In the genomic region with DNA sequence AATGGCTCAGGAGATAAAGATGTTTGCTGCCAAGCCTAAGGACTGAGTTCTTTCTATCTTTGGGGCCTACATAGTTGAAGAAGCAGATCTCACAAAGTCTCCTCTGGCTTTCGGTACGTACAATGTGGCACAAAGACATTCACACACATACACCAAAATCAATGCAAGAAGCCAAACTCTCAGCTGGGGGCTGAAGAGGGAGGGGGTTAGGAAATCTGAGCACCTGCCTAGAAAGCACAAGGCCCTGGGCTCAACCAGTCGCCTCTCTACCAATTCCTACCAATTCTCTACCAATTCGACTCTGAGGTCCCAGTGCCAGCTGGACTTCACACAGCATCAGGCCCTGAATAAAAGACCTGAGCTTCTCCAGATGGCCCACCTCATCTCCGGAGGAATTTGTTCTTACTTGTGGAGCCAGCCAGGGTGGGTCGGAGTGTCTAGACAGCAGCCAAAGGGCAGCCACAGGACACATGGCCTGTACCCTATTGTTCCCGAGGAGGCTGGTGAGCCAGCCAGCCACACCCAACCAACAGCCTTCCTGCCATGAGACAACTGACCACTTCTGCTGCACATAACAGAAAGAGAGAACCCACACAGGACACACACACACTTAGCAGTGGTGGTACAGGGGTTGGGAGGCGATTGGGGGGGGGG, we compare ENCODE assay signal across 8 mouse cellular contexts. TPM values are rescaled to one million over a fixed set of nuclear protein-coding genes. Genes with fewer than 3 reads are reported as not detected.
DNase-seq lines count a peak whose midpoint lies in the region; ATAC-seq and TF ChIP-seq lines count a peak whose summit lies in the region.

No protein-coding gene starts in this region.

- ATAC-seq in heart, postnatal 0 days (ENCODE audit: insufficient read depth, low read depth): peak; percentile 68
- ATAC-seq in midbrain, embryonic 14.5 days (ENCODE audit: low FRiP score, low TSS enrichment): no peak
- no peak for ATAC-seq in activated CD4-positive, CD25-positive, alpha-beta regulatory T cell, adult 4 months

- no peaks in the 10 kb centered on the region for H3K27me3 ChIP-seq in heart, postnatal 0 days (ENCODE audit: control insufficient read depth, insufficient read depth, low read length)
- H3K27me3 ChIP-seq in limb, embryonic 10.5 days (ENCODE audit: low read depth, poor library complexity, severe bottlenecking): no peaks in the 10 kb centered on the region
- no peaks in the 10 kb centered on the region for H3K27me3 ChIP-seq in midbrain, embryonic 14.5 days (ENCODE audit: control insufficient read depth, insufficient read depth, low read length)

- WGBS in heart, postnatal 0 days: 47% methylated on average over 8 of the region's 8 CpGs
- WGBS in limb, embryonic 10.5 days: 60% methylated on average over 8 of the region's 8 CpGs
- 66% methylated on average over 8 of the region's 8 CpGs for WGBS in midbrain, embryonic 14.5 days

- H3K4me2 ChIP-seq in heart, postnatal 0 days (ENCODE audit: low read depth, low read length): no peak overlapping the region
- H3K4me2 ChIP-seq in midbrain, embryonic 14.5 days (ENCODE audit: low read length): no peak overlapping the region

- TF ChIP-seq EP300 in heart, postnatal 0 days (IDR thresholded peaks at IDR 0.05; ENCODE audit: low read depth): 0 out of 2 replicates have a peak, but pooled peaks have one; percentile 39

- H3K9me3 ChIP-seq in heart, postnatal 0 days (replicated peaks; ENCODE audit: control insufficient read depth, low read length): no peaks in the 10 kb centered on the region
- no peaks in the 10 kb centered on the region for H3K9me3 ChIP-seq in limb, embryonic 10.5 days (replicated peaks)
- no peaks in the 10 kb centered on the region for H3K9me3 ChIP-seq in midbrain, embryonic 14.5 days (ENCODE audit: control insufficient read depth, low read length)

- DNase-seq in layer of hippocampus, adult 2 months (ENCODE audit: low spot score in 2 of 2): no peak
- no peak for DNase-seq in layer of hippocampus, postnatal 36 days
- DNase-seq in heart, postnatal 0 days (ENCODE audit: low spot score): peak; percentile 75
- DNase-seq in limb, embryonic 10.5 days (ENCODE audit: low spot score): no peak
- DNase-seq in midbrain, embryonic 14.5 days: no peak
- no peak for DNase-seq in retina, postnatal 1 day
- DNase-seq in left cerebral cortex, postnatal 4 days: no peak

- intact Hi-C loops in left cerebral cortex, postnatal 4 days (cut with DNase I): no loop called here

- TF ChIP-seq CTCF in layer of hippocampus, adult 2 months (conservative IDR thresholded peaks at IDR 0.05): no peak
- TF ChIP-seq CTCF in heart, postnatal 0 days (IDR thresholded peaks at IDR 0.05; ENCODE audit: low read depth): no peak

- no peak overlapping the region for H3K4me3 ChIP-seq in layer of hippocampus, adult 2 months
- no peak overlapping the region for H3K4me3 ChIP-seq in heart, postnatal 0 days (ENCODE audit: low read depth, low read length)
- no peak overlapping the region for H3K4me3 ChIP-seq in limb, embryonic 10.5 days
- H3K4me3 ChIP-seq in midbrain, embryonic 14.5 days (replicated peaks; ENCODE audit: low read depth, low read length): no peak overlapping the region

- H3K4me1 ChIP-seq in heart, postnatal 0 days (ENCODE audit: control insufficient read depth, insufficient read depth): peaks cover 53% of the 10 kb centered on the region
- peaks cover 57% of the 10 kb centered on the region for H3K4me1 ChIP-seq in limb, embryonic 10.5 days
- H3K4me1 ChIP-seq in midbrain, embryonic 14.5 days (ENCODE audit: control insufficient read depth, insufficient read depth, low read length): peaks cover 47% of the 10 kb centered on the region

- peaks cover 25% of the 10 kb centered on the region for H3K36me3 ChIP-seq in heart, postnatal 0 days (replicated peaks; ENCODE audit: control insufficient read depth, insufficient read depth, low read length)
- peaks cover 70% of the 10 kb centered on the region for H3K36me3 ChIP-seq in limb, embryonic 10.5 days
- H3K36me3 ChIP-seq in midbrain, embryonic 14.5 days (ENCODE audit: control insufficient read depth, insufficient read depth, low read length): peaks cover 11% of the 10 kb centered on the region

- no peak overlapping the region; the same call in 1 of the 2 replicates for H3K9ac ChIP-seq in heart, postnatal 0 days (replicated peaks; ENCODE audit: low read depth, low read length)
- no peak overlapping the region for H3K9ac ChIP-seq in midbrain, embryonic 14.5 days (replicated peaks; ENCODE audit: low read length)

- peak overlapping the region; percentile 90 for H3K27ac ChIP-seq in layer of hippocampus, adult 2 months
- peak overlapping the region; percentile 84 for H3K27ac ChIP-seq in heart, postnatal 0 days (ENCODE audit: low read depth)
- peak overlapping the region; percentile 69 for H3K27ac ChIP-seq in limb, embryonic 10.5 days
- peak overlapping the region; percentile 86 for H3K27ac ChIP-seq in midbrain, embryonic 14.5 days (replicated peaks; ENCODE audit: low read depth, low read length)

RNA-seq across cellular contexts. Expression of gene Zmynd8, which starts 30.2 kb away (rescaled TPM):
- total RNA-seq in layer of hippocampus, adult 2 months (2021): 100 to 1,000 TPM; 173 to 186 TPM
- 100 to 1,000 TPM; 162 to 181 TPM for total RNA-seq in layer of hippocampus, postnatal 36 days (2021)
- total RNA-seq in heart, postnatal 0 days (2014; rRNA removed; ENCODE audit: low replicate concordance): 19.2 and 48.1 TPM in 2 replicates
- 35.3 and 35.4 TPM in 2 replicates for polyA plus RNA-seq in heart, postnatal 0 days (2015; fragmentation: Nextera tagmentation; extraction: Ambion mirVana)
- polyA plus RNA-seq in limb, embryonic 10.5 days (2016; fragmentation: Nextera tagmentation; extraction: Ambion mirVana): 59.3 and 59.5 TPM in 2 replicates
- polyA plus RNA-seq in midbrain, embryonic 14.5 days (2014; fragmentation: Nextera tagmentation; extraction: Ambion mirVana): 64.4 and 67.8 TPM in 2 replicates
- 10 to 100 TPM; 41.1 to 48.5 TPM for polyA plus RNA-seq in activated CD4-positive, CD25-positive, alpha-beta regulatory T cell, adult 4 months (2017; shearing (Covaris generic))
- 100 to 1,000 TPM; 118 to 120 TPM for total RNA-seq in left cerebral cortex, postnatal 4 days (2021)
